Mouse (Mus musculus) heart, embryonic 14.5 days (tissue): ENCODE data around the gene Ubtf. TPM values are rescaled to one million over a fixed set of nuclear protein-coding genes. Genes with fewer than 3 reads are reported as not detected.

Source experiments
- ATAC-seq: fragments of 200-750 bp; cut with Nextera tagmentation; 2 replicates; pipeline ENCODE4 v1.8.0; 2017; ENCODE audit warnings: low read depth, moderate TSS enrichment; ENCODE audit not compliant: insufficient number of reproducible peaks, insufficient read depth, low FRiP score
- H3K27ac ChIP-seq, 2 experiments: fragments of 200-500 bp in 1 of 2; fragments of 300-500 bp in 1 of 2; sonication (generic) in 1 of 2; replicated peaks in 1 of 2; 2 replicates each; pipeline ENCODE4 v1.5.1; 2012 to 2014; ENCODE audit warnings: low read depth in 2 of 2, low read length in 2 of 2, control low read depth in 1 of 2, mild to moderate bottlenecking in 1 of 2, mixed read lengths in 1 of 2; ENCODE audit not compliant: control insufficient read depth in 1 of 2, insufficient read depth in 1 of 2
- H3K27me3 ChIP-seq: fragments of 300-500 bp; sonication (generic); 2 replicates; pipeline ENCODE4 v1.6.1; 2014; ENCODE audit warnings: mild to moderate bottlenecking, low read length, control low read depth; ENCODE audit not compliant: control insufficient read depth, insufficient read depth
- H3K36me3 ChIP-seq: fragments of 300-500 bp; sonication (generic); 2 replicates; pipeline ENCODE4 v1.6.1; 2014; ENCODE audit warnings: mild to moderate bottlenecking, control low read depth, low read length, mixed read lengths; ENCODE audit not compliant: control insufficient read depth, insufficient read depth
- H3K4me1 ChIP-seq, 2 experiments: fragments of 200-500 bp in 1 of 2; fragments of 300-500 bp in 1 of 2; sonication (generic) in 1 of 2; 2 replicates each; pipeline ENCODE4 v1.6.1; 2012 to 2014; ENCODE audit warnings: low read length in 2 of 2, control low read depth in 1 of 2, mixed read lengths in 1 of 2; ENCODE audit not compliant: control insufficient read depth in 2 of 2, insufficient read depth in 2 of 2
- H3K4me2 ChIP-seq: fragments of 300-500 bp; sonication (generic); 2 replicates; pipeline ENCODE4 v1.6.1; 2014; ENCODE audit warnings: mild to moderate bottlenecking, low read length
- H3K4me3 ChIP-seq, 2 experiments: fragments of 200-500 bp in 1 of 2; fragments of 300-500 bp in 1 of 2; sonication (generic) in 1 of 2; 2 replicates each; pipeline ENCODE4 v1.5.1; 2012 to 2014; ENCODE audit warnings: low read length in 2 of 2, mild to moderate bottlenecking in 2 of 2, control low read depth in 1 of 2, low read depth in 1 of 2, moderate library complexity in 1 of 2; ENCODE audit not compliant: control insufficient read depth in 1 of 2, insufficient read depth in 1 of 2
- H3K9ac ChIP-seq: fragments of 300-500 bp; sonication (generic); 2 replicates; pipeline ENCODE4 v1.6.1; 2014; ENCODE audit warnings: mild to moderate bottlenecking, low read length
- H3K9me3 ChIP-seq: fragments of 300-500 bp; sonication (generic); 2 replicates; pipeline ENCODE4 v1.6.1; 2016; ENCODE audit warnings: low read length, control low read depth; ENCODE audit not compliant: control insufficient read depth
- WGBS: fragments of 180-500 bp; shearing (Covaris S2); extraction: QIAGEN DNeasy Blood & Tissue Kit; methylation state at CpG from one replicate; pipeline ENCODE4 v1.1.7; 2014; 5-methylcytosine and 5-hydroxymethylcytosine counted together
- polyA plus RNA-seq: library from polyadenylated mRNA; unstranded; fragments of >200 nt; fragmentation: Nextera tagmentation; extraction: Ambion mirVana; gene quantifications from 2 replicates; pipeline ENCODE4 v1.2.1, GENCODE M21; 2014

The Ubtf gene
- polyA plus RNA-seq, 1 experiment from 2014 or later: 53.6 TPM

DNA sequence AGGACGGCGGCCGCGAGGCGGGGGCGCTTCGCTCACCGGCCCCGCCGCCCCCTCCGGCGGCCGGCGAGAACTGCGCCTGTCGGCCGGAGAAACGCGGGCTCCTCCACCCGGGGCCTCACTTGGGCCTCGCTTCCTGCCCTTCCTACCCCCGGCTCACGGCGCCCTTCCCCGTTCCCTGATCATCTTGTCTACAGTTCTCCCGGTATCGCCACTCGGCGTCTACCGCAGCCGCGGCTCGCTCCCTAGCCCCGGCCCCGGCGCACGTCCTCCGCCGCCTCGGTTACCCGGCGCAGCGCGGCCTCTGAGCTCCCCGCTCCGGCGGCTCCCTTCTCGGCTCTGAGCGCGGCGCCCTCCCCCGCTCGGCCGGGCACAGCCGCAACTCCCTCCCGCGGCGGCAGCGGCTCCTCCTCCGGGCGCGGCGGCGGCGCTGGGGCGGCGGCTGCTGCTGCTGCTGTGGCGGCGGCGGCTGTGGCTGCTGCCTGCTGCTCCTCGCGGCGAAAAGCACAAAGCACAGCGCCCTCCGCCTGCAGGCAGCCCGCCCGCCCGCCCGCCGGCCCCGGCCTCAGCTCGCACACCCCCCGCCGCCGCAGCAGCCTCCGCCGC, 2.1 kb downstream of the Ubtf start:
- WGBS: 1% methylated on average over 28 of the region's 87 CpGs
- peak overlapping the region; percentile 64 to 100 for H3K4me3 ChIP-seq
- H3K36me3 ChIP-seq: peaks cover 32% of the 10 kb centered on the region
- peaks cover 3 to 23% of the 10 kb centered on the region in 2 experiments for H3K4me1 ChIP-seq
- peak overlapping the region; percentile 100 for H3K9ac ChIP-seq
- ATAC-seq: 0 out of 2 replicates have a peak, but pooled peaks have one; percentile 18
- H3K9me3 ChIP-seq: no peaks in the 10 kb centered on the region
- H3K4me2 ChIP-seq: peak overlapping the region; percentile 87
- peak overlapping the region; percentile 77 to 99 for H3K27ac ChIP-seq
- H3K27me3 ChIP-seq: no peaks in the 10 kb centered on the region

DNA sequence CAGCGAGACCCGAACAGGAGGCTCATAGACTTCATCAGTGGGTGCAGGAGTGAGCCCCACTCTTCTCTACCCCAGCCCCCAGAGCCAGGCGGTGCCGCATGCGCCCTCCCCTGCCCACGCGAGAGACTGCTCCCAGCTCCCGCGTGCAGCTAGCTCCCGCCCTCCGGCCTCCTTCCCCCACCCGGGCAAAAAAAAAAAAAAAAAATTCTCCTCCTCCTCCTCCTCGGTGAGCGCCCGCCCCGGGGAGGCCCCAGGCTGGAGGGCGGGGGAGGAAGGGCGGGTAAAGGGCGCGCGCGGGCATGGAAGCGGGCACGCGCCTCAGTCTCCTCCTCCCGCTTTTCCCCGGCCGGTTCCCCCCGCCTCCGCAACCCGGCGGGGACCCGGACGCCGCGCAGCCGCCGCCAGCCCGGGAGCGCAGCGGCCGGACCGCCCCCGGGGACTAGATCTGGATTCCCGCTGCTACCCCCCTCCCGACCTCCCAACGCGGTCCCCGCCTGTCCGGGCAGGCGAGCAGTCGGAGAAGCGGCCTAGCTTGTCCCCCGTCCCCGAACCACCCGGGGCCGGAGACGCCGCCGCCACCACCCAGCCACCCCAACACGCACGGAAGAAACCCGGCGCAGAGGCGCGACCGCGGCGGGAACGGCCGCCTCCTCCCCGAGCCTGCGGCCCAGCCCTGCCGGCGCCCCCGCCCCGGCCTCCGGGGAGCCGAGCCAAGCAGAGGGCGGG, 2.8 kb downstream of the Ubtf start:
- H3K9ac ChIP-seq: peak overlapping the region; percentile 100
- H3K4me2 ChIP-seq: peak overlapping the region; percentile 87
- peak overlapping the region; percentile 77 to 99 for H3K27ac ChIP-seq
- peak; percentile 49 for ATAC-seq
- peaks cover 39% of the 10 kb centered on the region for H3K36me3 ChIP-seq
- peaks cover 3 to 23% of the 10 kb centered on the region in 2 experiments for H3K4me1 ChIP-seq
- peak overlapping the region; percentile 64 to 100 for H3K4me3 ChIP-seq
- under 1% methylated on average over 53 of the region's 80 CpGs for WGBS
- H3K9me3 ChIP-seq: no peaks in the 10 kb centered on the region
- H3K27me3 ChIP-seq: no peaks in the 10 kb centered on the region

DNA sequence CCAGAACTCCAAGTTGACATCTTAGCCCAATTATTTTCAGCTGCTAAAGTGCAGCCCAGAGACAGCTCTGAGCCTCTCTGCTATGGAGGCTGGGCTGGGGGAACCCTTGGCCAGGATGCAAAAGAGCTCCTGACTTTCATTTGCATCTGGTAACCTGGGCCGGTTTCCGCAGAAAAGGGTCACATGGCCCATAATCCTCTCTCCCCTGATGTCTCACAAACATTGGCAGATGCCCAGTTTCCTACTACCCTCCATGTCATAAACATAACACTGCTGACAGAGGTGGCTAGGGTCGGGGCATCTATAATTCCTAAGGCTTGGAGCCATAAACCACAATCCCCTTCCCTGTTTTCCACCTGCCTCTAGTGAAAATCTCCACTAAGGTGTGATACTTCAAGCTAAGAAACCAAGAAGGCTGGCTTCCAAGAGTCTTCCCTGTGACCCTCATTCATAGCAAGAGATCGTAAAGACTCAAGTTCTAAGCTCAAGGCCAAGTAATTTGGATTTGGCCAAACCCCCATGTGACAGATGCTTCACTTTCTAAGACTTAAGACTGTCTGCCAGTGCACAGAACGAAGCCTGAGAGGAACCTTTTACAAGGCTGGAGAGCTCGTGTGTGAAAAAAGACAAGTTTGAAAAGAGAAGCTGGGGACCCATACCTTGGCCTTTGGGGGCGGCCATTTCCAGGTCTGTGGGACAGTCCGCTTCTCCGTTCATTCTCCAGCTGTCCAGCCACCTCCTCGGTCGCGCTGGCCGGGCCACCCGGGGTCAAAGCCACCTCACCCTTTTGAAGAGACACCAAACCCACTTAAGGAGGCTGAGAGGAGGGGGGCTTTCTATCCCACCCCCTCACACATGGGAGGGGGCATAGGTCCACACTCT, 3.6 kb downstream of the Ubtf start:
- ATAC-seq: no peak
- peak overlapping the region; percentile 87 for H3K4me2 ChIP-seq
- H3K4me1 ChIP-seq: peaks cover 3 to 23% of the 10 kb centered on the region in 2 experiments
- no peaks in the 10 kb centered on the region for H3K9me3 ChIP-seq
- peak overlapping the region; percentile 61 to 99 for H3K27ac ChIP-seq
- whole genome bisulfite sequencing: 20% methylated on average over 14 of the region's 14 CpGs
- no peaks in the 10 kb centered on the region for H3K27me3 ChIP-seq
- peak overlapping the region; percentile 100 for H3K9ac ChIP-seq
- H3K36me3 ChIP-seq: peaks cover 45% of the 10 kb centered on the region
- peak overlapping the region; percentile 64 to 100 for H3K4me3 ChIP-seq

DNA sequence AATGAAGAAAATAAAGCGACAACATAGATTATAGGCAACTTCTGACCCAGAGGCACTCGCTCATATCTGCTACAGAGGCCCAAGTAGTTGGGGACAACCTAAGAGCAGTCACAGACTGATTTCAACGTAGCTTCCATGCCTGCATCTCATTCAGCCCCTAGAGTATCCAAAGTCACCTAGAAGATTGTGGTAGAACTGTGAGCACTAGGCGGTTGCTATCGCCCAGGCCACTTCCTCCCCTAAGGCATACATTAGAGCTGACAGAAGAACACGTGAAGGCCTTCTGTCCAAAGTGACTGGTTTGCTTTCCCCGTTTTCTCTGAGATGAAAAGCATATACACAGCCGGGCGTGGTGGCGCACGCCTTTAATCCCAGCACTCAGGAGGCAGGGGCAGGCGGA, 5.2 kb downstream of the Ubtf start:
- 86% methylated on average over 12 of the region's 12 CpGs for WGBS
- Histone ChIP-seq H3K4me2 (no peak overlapping the region), H3K27me3 (no peaks in the 10 kb centered on the region), H3K9ac (no peak overlapping the region), H3K4me1 (peaks cover 4 to 27% of the 10 kb centered on the region in 2 experiments), H3K4me3 (no peak overlapping the region), H3K27ac (no peak overlapping the region), H3K9me3 (no peaks in the 10 kb centered on the region), H3K36me3 (peaks cover 61% of the 10 kb centered on the region)
- no peak for ATAC-seq

DNA sequence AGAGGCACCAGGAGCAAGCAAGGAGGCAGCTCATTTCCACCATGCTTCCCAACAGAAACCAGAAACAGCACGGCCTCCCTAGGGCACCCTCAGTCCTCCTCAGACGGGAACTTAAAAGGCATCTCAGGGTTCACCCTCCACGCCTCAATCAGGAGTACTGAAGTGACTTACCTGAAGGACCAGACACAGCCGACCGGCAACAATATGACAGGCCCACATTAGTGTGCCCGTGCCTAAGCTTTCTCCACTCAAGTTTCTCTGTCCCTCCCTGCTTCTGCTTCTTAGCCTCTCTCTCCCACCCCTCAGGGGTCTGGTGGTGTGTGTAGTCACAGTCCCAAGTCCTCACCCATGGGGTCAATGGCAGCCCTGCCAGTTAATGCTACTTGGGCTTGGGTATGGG, 7.0 kb downstream of the Ubtf start:
- H3K9me3 ChIP-seq: no peaks in the 10 kb centered on the region
- no peak for ATAC-seq
- WGBS: 78% methylated on average over 6 of the region's 6 CpGs
- no peaks in the 10 kb centered on the region for H3K27me3 ChIP-seq
- H3K4me2 ChIP-seq: no peak overlapping the region
- H3K4me3 ChIP-seq: no peak overlapping the region
- no peak overlapping the region for H3K9ac ChIP-seq
- H3K27ac ChIP-seq: no peak overlapping the region
- peaks cover 71% of the 10 kb centered on the region for H3K36me3 ChIP-seq
- peaks cover 6 to 34% of the 10 kb centered on the region in 2 experiments for H3K4me1 ChIP-seq

DNA sequence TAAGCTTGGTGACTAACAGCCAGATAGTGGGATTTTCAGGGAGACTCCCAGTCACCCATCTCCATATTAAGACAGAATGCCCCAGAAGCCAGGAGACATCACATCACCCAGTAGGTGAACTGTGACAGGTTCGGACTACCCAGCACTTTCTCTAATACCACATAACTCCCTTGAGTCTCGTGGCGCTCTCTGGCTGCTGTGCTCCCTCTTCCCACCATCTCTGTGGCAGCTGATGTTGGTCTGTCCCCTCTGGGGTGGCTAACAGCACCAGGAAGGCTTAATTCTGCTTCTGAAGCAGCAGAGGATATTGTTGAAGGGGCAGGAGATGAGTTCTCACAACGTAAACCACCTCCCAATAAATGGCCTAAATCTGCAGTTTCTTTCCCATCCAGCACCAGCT, 7.6 kb downstream of the Ubtf start:
- Histone ChIP-seq H3K27ac (no peak overlapping the region), H3K4me2 (no peak overlapping the region), H3K4me1 (peaks cover 6 to 34% of the 10 kb centered on the region in 2 experiments), H3K36me3 (peaks cover 77% of the 10 kb centered on the region), H3K9me3 (no peaks in the 10 kb centered on the region), H3K9ac (no peak overlapping the region), H3K4me3 (no peak overlapping the region), H3K27me3 (no peaks in the 10 kb centered on the region)
- WGBS: 92% methylated on average over 4 of the region's 4 CpGs
- no peak for ATAC-seq
